Mouse (Mus musculus) 3134 (cell line): ENCODE measurements at regions not wholly inside any gene's neighbourhood (a gene's known extent, or its start where the extent isn't known, plus 50 kb on each side); places are given as distances from the start of the nearest gene placed in this dataset.

Experiments used
- DNase-seq: peaks from one replicate; pipeline ENCODE4 v3.0.0-alpha.2; 2011; ENCODE audit warnings: low spot score; ENCODE audit not compliant: insufficient read length; ENCODE audit errors: extremely low read depth

DNA sequence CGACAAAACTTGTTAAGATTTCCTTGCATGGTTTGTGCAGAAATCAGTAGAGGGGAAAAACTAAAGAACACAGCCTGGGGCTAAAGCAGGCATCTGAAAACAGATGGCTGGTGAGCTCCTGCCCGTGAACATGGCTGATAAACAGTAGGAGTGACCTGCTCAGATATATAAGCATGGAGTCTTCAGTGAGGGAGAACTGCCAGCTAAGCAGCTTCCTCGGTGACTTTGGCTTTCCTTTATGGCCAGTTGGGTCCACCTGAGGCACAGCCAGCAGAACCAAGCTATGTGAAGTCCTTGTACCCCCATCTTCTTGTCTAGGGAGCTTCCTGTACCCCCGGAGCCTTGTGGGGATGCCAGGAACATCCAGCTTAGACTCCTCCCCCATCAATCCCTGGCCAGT is 139.8 kb upstream of the Gm10295 start:
- no peak for DNase-seq

GRCm38 (mm10) chr7:71488016-71488650 is 136.8 kb upstream of the Gm10295 start:
- no peak for DNase-seq

DNA sequence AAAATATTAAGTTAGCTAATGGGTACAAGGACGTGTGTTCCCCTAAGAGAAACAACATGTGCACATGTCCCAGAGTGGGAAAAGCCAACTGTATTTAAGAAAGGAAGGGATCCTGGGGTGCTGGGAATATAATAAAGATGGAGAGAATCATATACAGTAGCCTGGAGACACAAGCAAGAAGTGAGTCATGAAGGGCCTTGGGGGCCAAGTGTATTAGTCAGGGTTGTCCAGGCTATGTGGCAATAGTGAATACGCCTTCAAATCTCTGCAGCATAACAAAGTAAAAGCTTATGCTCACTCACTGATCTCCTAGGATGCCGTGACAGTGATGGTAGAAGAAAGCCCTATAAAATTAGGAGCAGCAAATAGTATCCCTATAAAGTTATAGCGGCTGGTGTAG is 124.1 kb upstream of the Gm10295 start:
- no peak for DNase-seq

DNA sequence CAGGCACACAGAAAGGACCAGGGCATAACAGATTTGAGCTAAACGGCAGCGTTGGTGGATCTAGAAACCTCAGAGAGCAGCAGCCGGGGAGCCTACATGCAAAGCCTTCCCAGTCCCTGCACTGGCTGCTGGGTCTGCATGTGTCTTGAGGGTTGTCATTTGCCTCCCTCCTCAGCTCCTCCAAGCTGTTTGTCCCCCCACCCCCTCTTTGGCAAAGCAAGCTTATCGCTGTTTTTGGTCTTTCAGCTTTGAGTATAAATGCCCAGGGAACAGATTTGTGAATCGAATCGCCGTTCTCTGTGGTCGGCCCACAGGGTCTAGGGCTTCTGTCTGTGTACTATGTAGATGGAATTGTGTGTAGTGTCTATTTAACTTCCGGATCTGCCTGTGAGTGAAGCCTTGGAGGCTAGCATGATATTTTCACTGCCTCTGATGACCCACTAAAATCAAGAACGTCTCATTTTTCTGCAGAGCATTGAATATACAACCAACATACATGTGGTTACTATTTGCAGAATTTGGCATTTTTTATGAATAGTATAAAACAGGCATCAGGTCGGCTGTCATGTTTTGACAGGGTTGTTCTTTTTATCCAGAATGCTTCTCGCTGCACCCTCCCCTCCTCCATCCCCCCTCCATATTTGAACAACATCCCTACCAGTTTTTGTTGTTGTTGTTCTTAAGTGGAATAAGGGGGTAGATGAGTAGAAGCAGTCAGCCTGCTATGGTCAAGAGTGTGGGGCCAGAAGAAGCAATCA is 121.3 kb upstream of the Gm10295 start:
- no peak for DNase-seq

GRCm38 (mm10) chr7:71471658-71472383 is 120.5 kb upstream of the Gm10295 start:
- no peak for DNase-seq

DNA sequence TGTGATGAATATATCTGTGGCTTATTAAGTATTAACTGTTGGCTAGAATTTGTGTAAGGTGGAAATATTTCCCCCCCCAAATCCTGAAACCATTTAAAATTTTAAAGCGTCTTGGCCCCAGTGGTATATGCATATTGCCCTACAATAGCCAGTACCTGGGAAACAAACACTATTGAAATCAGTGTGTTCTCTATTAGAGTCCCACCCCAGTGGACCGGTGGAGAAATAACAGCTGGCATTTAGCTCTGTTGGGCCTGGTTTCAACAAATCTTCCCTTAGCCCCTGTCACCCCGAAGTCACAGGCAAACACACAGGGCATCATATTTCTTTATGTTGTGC is 120.0 kb upstream of the Gm10295 start:
- no peak for DNase-seq

- DNase-seq = no peak
These were observed 119.1 kb upstream of the Gm10295 start for GRCm38 (mm10) chr7:71470418-71470817.

DNA sequence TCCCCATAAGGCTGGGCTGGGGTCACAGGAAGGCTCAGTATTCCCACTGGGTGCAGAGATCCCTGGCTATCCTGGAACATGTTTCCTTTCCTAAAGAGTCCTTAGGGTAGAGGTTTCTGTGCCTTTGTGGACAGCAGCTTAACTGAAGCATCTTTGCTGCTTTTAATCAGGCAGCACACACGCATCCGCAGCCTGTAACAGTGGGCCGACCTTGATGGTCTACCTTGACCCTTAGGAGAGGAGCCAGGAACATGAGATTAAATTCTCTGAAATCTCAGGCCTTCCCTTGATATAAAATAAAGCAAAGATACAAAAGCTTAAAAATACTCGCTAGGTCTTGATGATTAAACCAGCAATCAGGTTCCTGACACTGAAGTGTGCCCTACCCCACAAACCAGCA is 118.7 kb upstream of the Gm10295 start:
- DNase-seq = no peak

- DNase-seq = no peak
These were observed 116.3 kb upstream of the Gm10295 start for GRCm38 (mm10) chr7:71467436-71468127.

DNA sequence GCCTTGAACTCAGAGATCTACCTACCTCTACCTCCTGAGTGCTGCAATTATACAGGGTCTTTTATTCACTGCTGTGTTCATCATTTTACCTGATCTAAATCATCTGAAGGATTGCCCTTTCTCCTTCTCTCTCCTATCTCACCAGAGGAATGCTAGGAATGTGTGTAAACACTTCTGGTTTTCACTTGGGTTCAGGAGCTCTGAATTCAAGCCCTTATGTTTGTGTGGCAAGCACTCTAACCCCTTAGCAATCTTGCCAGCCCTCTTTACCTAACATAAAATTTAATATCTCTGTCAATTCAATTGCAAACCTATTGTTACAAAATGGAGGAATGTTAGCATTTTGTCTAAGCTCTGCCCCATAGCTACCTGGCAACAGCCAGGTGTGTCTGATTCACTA is 112.8 kb upstream of the Gm10295 start:
- no peak for DNase-seq

DNA sequence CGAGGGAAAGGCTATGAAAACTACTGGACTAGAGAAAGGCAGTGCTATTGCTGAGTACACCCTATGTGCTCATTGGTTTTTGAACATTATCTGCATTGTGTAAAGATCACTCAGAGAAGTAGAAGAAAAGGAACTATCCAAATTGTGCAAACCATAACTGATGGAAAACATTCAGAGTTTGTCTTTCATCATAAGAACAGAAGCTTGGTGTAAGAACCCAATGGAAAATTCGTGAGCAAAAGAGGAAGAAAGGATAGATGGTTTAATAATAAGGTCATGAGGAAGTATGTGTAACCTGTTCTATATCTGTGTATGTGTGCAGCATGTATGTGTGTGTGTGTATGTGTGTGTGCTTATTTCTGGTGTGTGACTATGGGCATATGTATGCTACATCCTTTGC is 112.3 kb upstream of the Gm10295 start:
- no peak for DNase-seq

GRCm38 (mm10) chr7:71459805-71460204 is 108.5 kb upstream of the Gm10295 start:
- no peak for DNase-seq

DNA sequence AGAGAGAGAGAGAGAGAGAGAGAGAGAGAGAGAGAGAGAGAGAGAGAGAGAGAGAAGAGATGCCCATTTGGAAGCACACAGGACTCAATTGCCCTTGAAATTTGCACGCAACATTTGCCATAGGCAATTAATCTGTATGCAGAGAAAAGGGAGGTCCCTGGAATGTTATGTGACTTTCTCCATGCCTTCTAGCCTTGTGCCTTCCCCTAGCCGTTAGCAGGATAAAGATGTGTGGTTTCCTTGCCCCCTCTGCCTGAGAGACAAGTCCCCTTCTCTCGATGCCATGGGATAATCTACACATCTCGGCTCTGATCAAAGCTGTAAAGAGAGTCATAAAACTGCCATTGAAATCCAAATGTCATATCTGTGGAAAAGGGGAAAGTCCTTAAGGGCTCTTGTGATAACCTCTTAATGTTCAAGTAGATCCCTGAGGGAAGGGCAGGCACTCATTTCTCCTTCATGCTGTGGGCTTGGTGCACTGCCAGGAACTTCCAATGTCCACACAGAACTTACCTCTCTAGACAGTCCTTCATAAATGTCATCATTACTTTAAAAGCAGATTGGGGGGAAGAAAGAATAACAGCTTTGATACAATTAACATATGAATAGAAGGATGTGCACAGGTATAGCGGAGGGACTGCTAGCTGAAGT is 106.9 kb upstream of the Gm10295 start:
- no peak for DNase-seq

DNA sequence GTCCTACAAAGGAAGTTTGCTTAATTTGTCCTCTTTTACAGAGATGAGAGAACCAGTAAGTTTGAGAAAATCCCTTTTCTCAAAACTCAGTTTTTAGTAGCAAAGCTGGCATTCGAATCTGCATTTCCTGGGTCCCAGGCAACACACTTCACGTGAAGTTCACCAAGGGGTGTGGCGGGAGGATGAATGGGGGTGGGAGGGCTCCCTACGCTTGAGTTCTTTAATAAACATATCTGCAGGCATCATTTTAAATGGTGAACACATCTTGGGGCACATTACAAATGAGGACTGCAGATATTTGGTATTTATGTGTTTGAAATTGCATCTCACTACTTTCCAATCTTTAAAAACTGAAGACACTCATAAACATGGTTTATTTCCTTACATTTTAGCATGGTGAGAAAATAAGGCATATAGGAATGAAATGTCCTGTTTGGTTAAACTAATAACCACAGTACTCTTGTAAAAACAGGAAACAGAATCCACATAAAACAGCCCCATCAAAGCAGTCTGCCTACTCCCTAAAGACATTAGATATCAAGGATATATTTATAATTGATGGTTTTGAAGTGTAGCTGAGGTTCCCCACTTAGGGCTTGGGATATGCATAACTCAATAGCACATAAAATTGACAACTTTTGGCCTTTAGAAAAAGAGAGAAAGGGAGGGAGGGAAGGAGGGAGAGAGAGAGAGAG is 106.3 kb upstream of the Gm10295 start:
- DNase-seq = no peak

DNA sequence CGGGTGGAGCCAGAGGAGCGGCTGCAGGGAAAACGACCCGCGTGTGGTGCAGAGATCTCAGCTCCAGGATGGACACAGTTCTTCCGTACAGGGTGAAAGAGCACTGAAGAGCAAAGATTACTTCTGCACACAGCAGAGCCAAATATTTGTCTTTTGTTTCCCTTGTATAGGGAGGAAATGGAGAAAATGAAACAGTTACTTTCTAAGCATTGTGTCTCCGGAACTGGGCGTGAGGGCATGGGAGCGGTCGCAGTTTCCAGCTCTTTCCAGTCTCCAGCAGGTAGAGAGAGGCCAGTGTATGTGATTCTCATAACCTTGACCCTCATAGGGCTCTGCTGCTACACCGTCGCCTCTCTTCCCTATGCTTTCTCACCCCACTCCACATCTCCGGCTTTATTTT is 105.1 kb upstream of the Gm10295 start:
- peak; percentile 0 for DNase-seq

GRCm38 (mm10) chr7:71440330-71441240 is 89.3 kb upstream of the Gm10295 start:
- no peak for DNase-seq

DNA sequence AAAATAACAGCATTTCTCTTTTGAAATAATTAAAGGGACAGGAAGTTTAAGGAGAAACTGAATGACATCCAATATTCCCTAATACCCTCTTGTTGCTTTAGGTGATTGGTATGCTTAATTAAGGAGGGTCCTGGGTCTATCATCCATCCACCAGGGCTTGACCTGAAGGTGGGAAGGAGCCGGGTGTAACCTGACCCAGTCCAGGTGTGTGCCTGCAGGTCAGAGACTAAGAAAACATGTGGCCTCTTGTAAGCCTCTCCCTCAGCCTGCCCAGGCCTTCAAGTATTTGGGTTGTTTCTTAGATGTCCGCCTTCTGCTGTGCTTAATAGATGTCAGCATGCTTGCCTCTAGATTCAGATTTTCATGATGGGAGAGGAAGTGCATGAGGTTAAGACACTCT is 74.7 kb upstream of the Gm10295 start:
- no peak for DNase-seq

DNA sequence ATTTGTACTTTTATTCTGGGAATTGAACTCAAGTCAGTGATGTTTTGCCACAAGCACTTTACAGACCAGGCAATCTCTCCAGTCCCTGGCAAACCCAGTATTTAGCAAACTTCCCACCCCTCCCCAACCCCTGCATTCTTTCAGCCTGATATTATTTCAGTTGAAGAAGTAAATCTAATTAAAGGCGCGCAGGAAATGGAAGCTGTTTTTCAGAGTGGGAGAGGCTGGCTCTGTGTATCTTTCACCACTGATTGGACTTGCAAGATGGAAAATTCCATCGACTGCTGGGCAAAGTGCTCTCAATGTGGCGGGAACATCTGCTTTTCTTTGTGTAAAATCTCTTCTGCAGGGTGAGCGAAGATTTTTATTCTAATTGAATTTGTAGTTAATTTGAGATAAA is 68.0 kb upstream of the Gm10295 start:
- no peak for DNase-seq

DNA sequence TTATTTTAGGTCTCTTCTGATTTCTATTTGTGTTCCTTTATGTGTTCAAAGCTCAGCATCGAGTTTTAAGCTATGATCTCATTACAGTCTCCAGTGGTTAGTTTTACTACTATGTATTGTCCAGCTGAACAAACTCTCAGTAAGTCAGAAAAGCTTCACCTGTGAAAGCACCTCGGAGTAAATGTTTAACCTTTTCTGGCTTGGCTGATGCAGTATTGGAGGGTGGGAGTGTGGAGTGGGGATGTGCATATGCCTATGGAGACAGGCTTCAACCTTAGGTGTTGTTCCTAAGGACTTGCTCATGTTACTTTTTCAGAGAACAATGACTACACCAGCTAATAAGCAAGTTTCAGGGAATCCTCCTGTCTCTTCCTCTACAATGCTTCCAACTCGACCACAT is 67.6 kb upstream of the Gm10295 start:
- DNase-seq = no peak
